Mouse (Mus musculus) myocyte (in vitro differentiated cells): ENCODE data around the gene Prkcb.

Experiments used
- POLR2A ChIP-seq: IDR thresholded peaks from one replicate; pipeline ENCODE4 v1.6.1; 2011; ENCODE audit warnings: low read depth, mild to moderate bottlenecking, control low read depth, moderate library complexity; ENCODE audit not compliant: insufficient read length
- USF1 ChIP-seq: IDR thresholded peaks from one replicate; pipeline ENCODE4 v1.6.1; 2011; ENCODE audit warnings: low read depth, mild to moderate bottlenecking, control low read depth, moderate library complexity

GRCm38 (mm10) chr7:122346251-122347242, 58.0 kb downstream of the Prkcb start:
- no peak for TF ChIP-seq USF1
- no peak for TF ChIP-seq POLR2A
